Mouse (Mus musculus) myocyte (in vitro differentiated cells): ENCODE measurements around the gene Arl4a. TPM values are rescaled to one million over a fixed set of nuclear protein-coding genes. Genes with fewer than 3 reads are reported as not detected.

Experiments
- H3K27me3 ChIP-seq: one replicate; pipeline ENCODE4 v1.6.1; 2011; ENCODE audit not compliant: control insufficient read depth, insufficient read depth, insufficient read length
- H3K36me3 ChIP-seq: one replicate; pipeline ENCODE4 v1.6.1; 2011; ENCODE audit not compliant: control insufficient read depth, insufficient read depth
- H3K4me2 ChIP-seq: one replicate; pipeline ENCODE4 v1.6.1; 2011; ENCODE audit warnings: low read depth, control low read depth
- H3K4me3 ChIP-seq: one replicate; pipeline ENCODE4 v1.5.1; 2011; ENCODE audit warnings: mild to moderate bottlenecking, control low read depth, moderate library complexity
- H3K79me2 ChIP-seq: one replicate; pipeline ENCODE4 v1.6.1; 2011; ENCODE audit not compliant: control insufficient read depth, insufficient read depth
- H3ac ChIP-seq: one replicate; pipeline ENCODE4 v1.6.1; 2011; ENCODE audit not compliant: control insufficient read depth, insufficient read length
- CEBPB ChIP-seq: IDR thresholded peaks from 2 replicates; pipeline ENCODE4 v1.6.1; 2011; ENCODE audit warnings: mild to moderate bottlenecking, moderate library complexity; ENCODE audit not compliant: poor library complexity, insufficient read depth, severe bottlenecking
- E2F4 ChIP-seq: IDR thresholded peaks from one replicate; pipeline ENCODE4 v1.6.1; 2011; ENCODE audit warnings: mild to moderate bottlenecking, control low read depth, moderate library complexity; ENCODE audit not compliant: insufficient read depth
- MAX ChIP-seq: IDR thresholded peaks from one replicate; pipeline ENCODE4 v1.6.1; 2011; ENCODE audit warnings: low read depth, mild to moderate bottlenecking, control low read depth
- MYOD1 ChIP-seq, 3 experiments: IDR thresholded peaks; one replicate each; pipeline ENCODE4 v1.6.1; 2011; ENCODE audit warnings: control low read depth in 2 of 3, low read depth in 2 of 3, mild to moderate bottlenecking in 2 of 3, moderate library complexity in 1 of 3; ENCODE audit not compliant: insufficient read length in 2 of 3, control insufficient read depth in 1 of 3
- MYOG ChIP-seq, 3 experiments: IDR thresholded peaks; one replicate each; pipeline ENCODE4 v1.6.1; 2011; ENCODE audit warnings: control low read depth in 2 of 3, low read depth in 2 of 3, mild to moderate bottlenecking in 2 of 3; ENCODE audit not compliant: insufficient read length in 2 of 3, control insufficient read depth in 1 of 3, insufficient read depth in 1 of 3
- POLR2A ChIP-seq: IDR thresholded peaks from one replicate; pipeline ENCODE4 v1.6.1; 2011; ENCODE audit warnings: low read depth, mild to moderate bottlenecking, control low read depth, moderate library complexity; ENCODE audit not compliant: insufficient read length
- POLR2AphosphoS2 ChIP-seq: IDR thresholded peaks from one replicate; pipeline ENCODE4 v1.6.1; 2011; ENCODE audit warnings: low read depth, control low read depth; ENCODE audit not compliant: insufficient read length
- REST ChIP-seq: IDR thresholded peaks from one replicate; pipeline ENCODE4 v1.6.1; 2011; ENCODE audit warnings: mild to moderate bottlenecking, control low read depth, moderate library complexity; ENCODE audit not compliant: insufficient read depth, insufficient read length
- SRF ChIP-seq: IDR thresholded peaks from one replicate; pipeline ENCODE4 v1.6.1; 2011; ENCODE audit warnings: low read depth; ENCODE audit not compliant: control insufficient read depth, insufficient read length
- TCF12 ChIP-seq: IDR thresholded peaks from one replicate; pipeline ENCODE4 v1.6.1; 2011; ENCODE audit warnings: mild to moderate bottlenecking, control low read depth; ENCODE audit not compliant: poor library complexity, insufficient read depth, severe bottlenecking
- TCF3 ChIP-seq: IDR thresholded peaks from one replicate; pipeline ENCODE4 v1.6.1; 2011; ENCODE audit warnings: low read depth, control low read depth; ENCODE audit not compliant: insufficient read length
- USF1 ChIP-seq: IDR thresholded peaks from one replicate; pipeline ENCODE4 v1.6.1; 2011; ENCODE audit warnings: low read depth, mild to moderate bottlenecking, control low read depth, moderate library complexity
- polyA plus RNA-seq: library from polyadenylated mRNA; unstranded; fragments of >200 nt; fragmentation: generic; extraction: Trizol; gene quantifications from one replicate; pipeline ENCODE4 v1.2.1, GENCODE M21; 2012; ENCODE audit warnings: missing spikeins

Gene Arl4a
- polyA plus RNA-seq, 1 experiment: 22.8 TPM

GRCm38 (mm10) chr12:40008459-40008858, 29.4 kb downstream of the Arl4a start:
- no peaks in the 10 kb centered on the region for H3K27me3 ChIP-seq
- no peak for TF ChIP-seq POLR2A
- no peak for TF ChIP-seq POLR2AphosphoS2
- TF ChIP-seq TCF12: no peak
- TF ChIP-seq REST: no peak
- TF ChIP-seq MYOD1 (IDR thresholded peaks at IDR 0.05; ENCODE audit: control insufficient read depth in 1 of 3, insufficient read length in 2 of 3, low read depth in 2 of 3): no peak
- TF ChIP-seq TCF3: no peak
- TF ChIP-seq E2F4: no peak
- TF ChIP-seq MAX: no peak
- TF ChIP-seq MYOG (IDR thresholded peaks at IDR 0.05; ENCODE audit: control insufficient read depth in 1 of 3, insufficient read depth in 1 of 3, insufficient read length in 2 of 3, low read depth in 2 of 3): no peak
- TF ChIP-seq CEBPB: no peak
- no peak for TF ChIP-seq SRF
- no peak for TF ChIP-seq USF1
- H3K79me2 ChIP-seq: no peaks in the 10 kb centered on the region
- H3K36me3 ChIP-seq: no peaks in the 10 kb centered on the region
- no peak overlapping the region for H3K4me3 ChIP-seq
- H3K4me2 ChIP-seq: no peak overlapping the region
- H3ac ChIP-seq: no peak overlapping the region

GRCm38 (mm10) chr12:40004766-40005165, 33.1 kb downstream of the Arl4a start:
- no peak overlapping the region for H3ac ChIP-seq
- no peaks in the 10 kb centered on the region for H3K36me3 ChIP-seq
- H3K27me3 ChIP-seq: no peaks in the 10 kb centered on the region
- no peaks in the 10 kb centered on the region for H3K79me2 ChIP-seq
- TF ChIP-seq TCF3: no peak
- no peak for TF ChIP-seq E2F4
- no peak for TF ChIP-seq MAX
- no peak for TF ChIP-seq CEBPB
- no peak for TF ChIP-seq TCF12
- no peak for TF ChIP-seq POLR2A
- TF ChIP-seq MYOD1 (IDR thresholded peaks at IDR 0.05; ENCODE audit: control insufficient read depth in 1 of 3, insufficient read length in 2 of 3, low read depth in 2 of 3): no peak
- no peak for TF ChIP-seq MYOG (IDR thresholded peaks at IDR 0.05; ENCODE audit: control insufficient read depth in 1 of 3, insufficient read depth in 1 of 3, insufficient read length in 2 of 3, low read depth in 2 of 3)
- TF ChIP-seq SRF: no peak
- TF ChIP-seq USF1: no peak
- TF ChIP-seq REST: no peak
- no peak for TF ChIP-seq POLR2AphosphoS2
- no peak overlapping the region for H3K4me2 ChIP-seq
- H3K4me3 ChIP-seq: no peak overlapping the region

GRCm38 (mm10) chr12:39998853-39999195, 39.0 kb downstream of the Arl4a start:
- H3K36me3 ChIP-seq: no peaks in the 10 kb centered on the region
- H3K4me3 ChIP-seq: no peak overlapping the region
- H3K79me2 ChIP-seq: no peaks in the 10 kb centered on the region
- H3K27me3 ChIP-seq: no peaks in the 10 kb centered on the region
- TF ChIP-seq TCF12 (no peak), SRF (no peak), MYOG (IDR thresholded peaks at IDR 0.05; ENCODE audit: control insufficient read depth in 1 of 3, insufficient read depth in 1 of 3, insufficient read length in 2 of 3, low read depth in 2 of 3) (no peak), TCF3 (no peak), MYOD1 (IDR thresholded peaks at IDR 0.05; ENCODE audit: control insufficient read depth in 1 of 3, insufficient read length in 2 of 3, low read depth in 2 of 3) (no peak), POLR2A (no peak), E2F4 (no peak), MAX (no peak), CEBPB (no peak)
- no peak overlapping the region for H3K4me2 ChIP-seq
- no peak overlapping the region for H3ac ChIP-seq

GRCm38 (mm10) chr12:39998070-39998852, 39.6 kb downstream of the Arl4a start:
- Histone ChIP-seq H3ac (no peak overlapping the region), H3K27me3 (no peaks in the 10 kb centered on the region), H3K79me2 (no peaks in the 10 kb centered on the region), H3K4me2 (no peak overlapping the region), H3K36me3 (no peaks in the 10 kb centered on the region), H3K4me3 (no peak overlapping the region)
- TF ChIP-seq CEBPB: no peak
- no peak for TF ChIP-seq POLR2A
- no peak for TF ChIP-seq POLR2AphosphoS2
- no peak for TF ChIP-seq MAX
- TF ChIP-seq MYOD1 (IDR thresholded peaks at IDR 0.05; ENCODE audit: control insufficient read depth in 1 of 3, insufficient read length in 2 of 3, low read depth in 2 of 3): no peak
- no peak for TF ChIP-seq TCF3
